Mouse (Mus musculus) testis, adult 2 months (tissue): Measurements from ENCODE around the gene Baz1b.

Source experiments
- CTCF ChIP-seq: fragments of 200-500 bp; IDR thresholded peaks from 2 replicates; pipeline ENCODE4 v1.5.1; 2012; ENCODE audit warnings: low read depth, mild to moderate bottlenecking, inconsistent platforms, low read length, moderate library complexity; ENCODE audit not compliant: control insufficient read depth, insufficient read depth, insufficient replicate concordance
- POLR2A ChIP-seq: fragments of 200-500 bp; IDR thresholded peaks from 2 replicates; pipeline ENCODE4 v1.6.1; 2012; ENCODE audit warnings: low read depth, mild to moderate bottlenecking, inconsistent platforms, low read length, moderate library complexity; ENCODE audit not compliant: control insufficient read depth

- TF ChIP-seq CTCF: no peak
- TF ChIP-seq POLR2A: no peak
Measured at GRCm38 (mm10) chr5:135181776-135182175, 5.3 kb upstream of the Baz1b start.
